Mouse (Mus musculus): ENCODE results near the gene Lrrc10.
"Not testable (repeated sequence)": the region's sequence is repeated elsewhere in the genome, so short reads cannot be mapped to it uniquely, and the experiment has no call there.

Gene Lrrc10

DNA sequence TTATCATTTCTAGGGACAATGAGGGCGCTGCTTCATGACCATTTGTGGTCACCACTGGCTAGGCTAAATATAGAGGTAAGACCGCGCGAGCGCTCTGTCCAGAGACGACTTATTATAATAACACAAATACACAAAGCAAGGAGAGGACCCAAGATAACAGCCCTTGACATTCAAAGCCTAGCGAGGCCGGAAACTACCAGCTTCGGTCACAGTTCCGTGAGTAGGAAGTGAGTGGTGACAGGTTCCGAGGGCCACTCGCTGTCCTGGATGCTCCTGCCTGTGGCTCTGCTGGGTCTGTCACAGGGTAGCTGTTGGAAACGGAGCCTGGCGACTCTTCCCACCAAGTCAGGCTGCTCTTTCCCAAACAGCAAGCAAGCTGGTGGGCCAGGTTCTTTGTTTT lies 2.8 kb upstream of the Lrrc10 start:
- no peak for ATAC-seq (ENCODE audit: insufficient number of reproducible peaks, low FRiP score, low TSS enrichment)

DNA sequence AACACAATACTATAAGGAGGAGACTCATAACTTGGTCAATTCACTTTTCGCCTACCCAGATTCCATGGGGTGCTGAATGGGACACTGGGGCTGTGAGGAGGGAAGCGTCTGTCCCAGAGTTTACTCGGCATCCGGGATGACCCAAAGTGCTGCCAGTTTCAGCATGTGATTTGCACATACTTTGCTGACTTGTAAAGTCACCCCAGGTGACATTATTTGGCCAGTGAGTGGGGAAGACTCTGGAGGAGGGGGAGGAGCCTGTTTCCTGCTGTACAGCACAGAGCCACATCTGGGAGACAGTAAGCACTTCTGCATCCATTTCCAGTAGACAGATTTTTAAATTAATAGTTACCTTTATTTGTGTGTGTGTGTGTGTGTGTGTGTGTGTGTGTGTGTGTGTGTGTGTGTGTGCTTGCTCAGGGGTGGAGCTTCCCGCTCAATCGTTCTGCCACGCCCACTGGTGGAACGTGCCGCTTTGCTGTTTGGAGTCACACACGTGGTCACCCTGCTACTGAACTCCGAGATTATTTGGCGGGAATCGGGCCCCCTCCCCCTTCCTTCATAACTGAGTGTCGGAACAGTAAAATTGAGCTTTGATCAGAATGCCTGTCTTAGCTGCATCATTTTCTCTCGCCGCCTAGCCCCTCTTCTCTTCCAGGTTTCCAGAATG lies 1.5 kb upstream of the Lrrc10 start:
- ATAC-seq (ENCODE audit: insufficient number of reproducible peaks, low FRiP score, low TSS enrichment): not testable (repeated sequence)

DNA sequence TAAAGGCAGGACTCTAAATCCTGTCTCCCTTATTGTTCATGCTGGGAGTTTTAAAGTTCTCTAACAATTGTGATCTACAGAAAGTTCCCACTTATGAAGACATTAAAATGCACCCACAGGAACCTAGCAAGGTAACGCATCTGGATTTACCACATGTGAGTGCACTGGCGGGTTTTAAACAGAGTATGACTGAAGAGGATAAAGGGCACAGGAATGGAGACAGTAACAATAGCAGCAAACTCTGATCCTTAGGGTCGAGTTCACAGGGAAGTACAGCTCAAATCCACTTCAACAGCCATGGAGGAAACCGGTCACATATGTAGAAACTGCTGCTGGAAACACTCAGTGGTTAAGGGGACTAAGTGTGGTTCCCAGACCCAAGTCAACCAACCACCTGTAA lies 4.1 kb downstream of the Lrrc10 start:
- ATAC-seq (ENCODE audit: insufficient number of reproducible peaks, low FRiP score, low TSS enrichment): no peak

DNA sequence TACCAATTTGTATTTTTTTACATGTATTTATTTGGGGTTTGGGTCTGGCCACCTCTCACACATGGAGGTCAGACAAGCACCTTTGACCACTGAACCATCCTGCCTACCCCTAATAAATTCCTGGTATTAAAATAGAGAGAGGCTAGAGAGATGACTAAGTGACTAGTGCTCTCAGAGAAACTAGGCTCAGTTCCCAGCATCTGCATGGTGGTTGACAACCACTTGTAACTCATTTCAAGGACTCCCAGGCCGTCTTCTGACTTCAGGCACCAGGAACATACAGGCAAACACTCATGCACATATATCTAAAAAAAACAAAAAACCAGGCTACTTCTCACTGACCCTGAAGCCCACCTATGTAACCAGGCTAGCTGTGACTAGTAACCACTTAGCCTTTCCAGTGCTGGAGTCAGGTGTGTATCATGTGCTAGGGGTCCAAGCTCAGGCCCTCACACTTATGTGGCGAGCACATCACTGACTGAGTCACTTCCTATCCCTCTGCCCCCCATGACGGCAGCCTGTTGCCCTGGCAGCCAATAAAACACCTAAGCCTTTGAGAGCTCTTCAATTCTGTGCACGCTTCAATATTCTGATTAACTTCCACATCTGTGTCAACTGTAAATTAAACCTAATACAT lies 4.9 kb downstream of the Lrrc10 start:
- ATAC-seq (ENCODE audit: insufficient number of reproducible peaks, low FRiP score, low TSS enrichment): no peak

DNA sequence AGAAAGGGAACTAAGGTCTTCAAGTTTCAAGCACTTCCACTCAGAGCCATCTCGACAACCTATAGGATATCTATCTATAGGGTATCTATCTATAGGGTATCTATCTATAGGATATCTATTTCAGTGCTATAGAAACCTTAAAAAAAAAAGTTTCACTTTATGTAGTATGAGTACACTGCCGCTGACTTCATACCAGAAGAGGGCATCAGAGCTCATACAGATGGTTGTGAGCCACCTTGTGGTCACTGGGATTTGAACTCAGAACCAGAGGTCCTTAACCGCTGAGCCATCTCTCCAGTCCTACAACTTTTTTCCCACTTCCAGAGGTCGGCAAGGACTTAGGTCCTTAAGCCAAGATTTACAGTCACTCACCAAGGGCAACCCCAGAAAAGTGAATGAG lies 10.5 kb downstream of the Lrrc10 start:
- ATAC-seq (ENCODE audit: insufficient number of reproducible peaks, low FRiP score, low TSS enrichment): no peak

DNA sequence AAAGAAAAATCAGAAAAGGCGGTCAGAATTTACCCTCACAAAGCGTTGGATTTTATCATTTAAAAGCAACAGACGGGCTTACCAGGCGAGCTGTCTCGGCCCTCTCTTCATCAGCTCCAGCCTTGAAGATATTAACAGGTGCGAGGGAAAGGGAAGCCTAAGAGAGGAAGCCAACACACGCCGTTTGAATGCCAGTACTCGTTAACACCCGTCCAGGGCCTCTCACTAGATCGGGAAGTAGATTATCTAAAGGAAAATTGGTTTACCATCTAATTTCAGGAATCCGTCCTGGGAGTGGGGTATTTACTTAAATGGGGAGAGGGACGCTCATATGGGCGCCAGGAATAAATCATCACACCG lies 17.7 kb downstream of the Lrrc10 start:
- no peak for ATAC-seq (ENCODE audit: insufficient number of reproducible peaks, low FRiP score, low TSS enrichment)

DNA sequence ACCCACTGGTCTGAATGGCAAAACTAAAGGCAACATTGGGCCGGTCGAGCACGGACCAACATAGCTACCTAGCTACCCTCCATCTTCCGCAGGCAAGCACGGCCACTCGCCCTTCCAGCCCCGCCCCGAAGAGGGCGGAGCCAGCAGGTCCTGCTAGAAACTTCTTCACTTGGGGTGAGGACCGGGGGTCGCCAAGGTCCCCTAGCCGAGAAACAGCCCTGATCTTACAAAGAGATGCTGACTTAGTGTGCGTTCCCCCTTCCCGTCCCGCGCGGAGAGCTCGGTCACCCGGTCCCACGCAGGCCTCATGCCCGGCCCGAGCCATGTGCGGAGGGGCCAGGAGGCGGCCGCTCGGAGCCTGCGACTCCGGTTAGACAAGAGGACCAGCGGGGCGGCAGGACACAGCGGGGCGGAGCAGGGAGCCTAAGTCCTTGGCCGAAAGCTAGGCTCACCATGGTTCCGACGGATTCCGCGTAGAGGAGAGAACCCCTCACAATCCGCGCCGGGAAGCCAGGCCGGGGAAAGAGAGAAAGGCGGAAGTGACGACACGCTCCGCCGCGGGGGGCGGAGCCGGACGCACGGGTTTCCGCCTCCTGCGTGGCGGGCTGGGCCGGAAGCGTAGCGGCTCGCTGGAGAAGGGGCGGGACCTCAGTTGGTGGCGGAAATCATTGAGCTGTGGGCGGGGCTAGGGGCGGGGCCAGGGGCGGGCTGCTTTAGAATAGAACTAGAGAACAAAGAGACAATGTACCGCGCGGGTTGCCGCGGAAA lies 18.3 kb downstream of the Lrrc10 start, which contains the start of gene Cct2:
Cct2 (minus strand) TSS at position 561 of the 768 bp plus-strand sequence.
- peak; percentile 94 for ATAC-seq (ENCODE audit: insufficient number of reproducible peaks, low FRiP score, low TSS enrichment)

DNA sequence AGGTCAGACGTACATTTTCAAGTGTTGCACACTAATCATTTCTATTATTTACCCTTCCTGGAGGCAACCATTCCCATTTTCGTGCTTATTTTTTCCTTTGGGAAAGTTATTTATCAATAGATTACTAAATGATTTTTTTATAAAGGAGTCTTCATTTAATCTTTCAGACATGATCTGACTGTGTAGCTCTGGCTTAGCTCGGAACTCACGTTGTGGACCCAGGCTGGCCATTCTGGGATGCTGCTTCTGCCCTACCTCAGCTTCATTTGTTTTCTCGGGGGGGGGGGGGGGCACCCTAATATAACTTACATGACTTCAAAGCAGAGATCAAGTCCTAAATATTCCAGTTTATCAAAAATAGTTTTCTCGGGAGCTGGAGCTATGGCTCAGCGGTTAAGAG lies 18.9 kb downstream of the Lrrc10 start:
- ATAC-seq (ENCODE audit: insufficient number of reproducible peaks, low FRiP score, low TSS enrichment): no peak

DNA sequence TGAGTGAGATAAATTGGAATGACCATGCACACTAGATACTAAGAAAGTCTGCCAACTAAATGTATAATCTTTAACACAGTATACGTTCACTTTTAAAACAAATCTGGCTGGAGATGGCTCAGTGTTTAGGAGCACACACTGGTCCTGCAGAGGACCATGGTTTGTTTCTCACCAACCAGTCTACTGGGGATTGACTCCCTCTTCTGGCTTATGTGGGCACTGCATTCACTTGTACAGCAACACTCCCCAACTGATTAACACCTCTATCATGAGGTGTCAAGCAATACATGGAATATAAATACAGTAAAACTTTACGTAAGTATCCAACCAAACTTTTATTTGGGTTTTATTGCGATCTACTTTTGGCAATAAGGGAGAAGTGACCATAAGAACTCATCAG lies 24.0 kb downstream of the Lrrc10 start:
- no peak for ATAC-seq (ENCODE audit: insufficient number of reproducible peaks, low FRiP score, low TSS enrichment)

DNA sequence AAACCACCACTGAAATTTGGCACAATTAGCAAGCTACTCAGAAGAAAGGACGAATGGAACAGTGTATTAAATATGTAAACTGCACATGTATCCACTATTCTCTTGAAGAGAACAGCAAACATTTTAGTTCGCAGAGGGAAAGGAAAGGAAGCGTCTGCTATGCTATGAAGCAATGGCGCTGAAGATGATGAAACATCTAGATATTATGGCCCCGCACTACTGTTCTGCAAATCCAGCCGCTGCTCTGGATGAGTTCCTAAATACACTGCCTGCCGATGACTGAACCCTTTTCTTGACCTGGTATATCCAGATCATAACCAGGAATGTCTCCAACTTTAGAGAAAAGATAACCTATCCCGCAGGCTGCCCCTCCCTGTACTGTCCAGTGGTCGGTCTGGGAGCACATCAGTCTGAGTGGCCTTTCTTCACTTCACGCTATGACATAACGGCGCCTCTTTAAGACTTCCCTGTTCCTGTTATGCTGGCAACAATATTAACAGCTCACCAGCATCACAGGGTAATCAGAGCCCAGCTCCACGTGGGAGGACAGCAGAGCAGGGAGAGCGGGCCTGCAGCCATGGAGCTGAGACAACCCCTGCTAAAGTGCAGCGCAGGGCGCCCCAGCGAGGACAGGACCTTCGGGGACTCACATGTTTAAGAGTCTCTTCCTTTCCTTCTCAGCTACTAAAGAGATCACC lies 27.2 kb downstream of the Lrrc10 start:
- no peak for ATAC-seq (ENCODE audit: insufficient number of reproducible peaks, low FRiP score, low TSS enrichment)

DNA sequence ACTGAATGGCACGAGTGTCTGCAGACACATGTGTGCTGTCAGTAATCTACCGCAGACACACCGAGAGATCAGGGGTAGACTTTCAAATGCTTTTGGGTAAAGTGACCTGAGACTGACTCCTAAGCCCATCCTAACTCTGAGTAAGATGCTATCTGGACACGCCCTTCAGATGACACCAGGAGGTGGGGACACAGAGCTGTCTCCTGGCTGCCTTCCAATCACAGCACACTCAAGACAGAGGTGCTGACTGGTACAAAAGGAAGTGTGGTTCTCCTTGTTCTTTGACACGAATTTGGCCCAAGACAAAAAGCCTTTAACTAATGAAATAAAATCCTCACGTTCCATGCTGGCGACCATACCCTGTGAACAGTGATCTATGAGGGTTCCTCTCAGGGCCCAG lies 28.0 kb downstream of the Lrrc10 start:
- no peak for ATAC-seq (ENCODE audit: insufficient number of reproducible peaks, low FRiP score, low TSS enrichment)

DNA sequence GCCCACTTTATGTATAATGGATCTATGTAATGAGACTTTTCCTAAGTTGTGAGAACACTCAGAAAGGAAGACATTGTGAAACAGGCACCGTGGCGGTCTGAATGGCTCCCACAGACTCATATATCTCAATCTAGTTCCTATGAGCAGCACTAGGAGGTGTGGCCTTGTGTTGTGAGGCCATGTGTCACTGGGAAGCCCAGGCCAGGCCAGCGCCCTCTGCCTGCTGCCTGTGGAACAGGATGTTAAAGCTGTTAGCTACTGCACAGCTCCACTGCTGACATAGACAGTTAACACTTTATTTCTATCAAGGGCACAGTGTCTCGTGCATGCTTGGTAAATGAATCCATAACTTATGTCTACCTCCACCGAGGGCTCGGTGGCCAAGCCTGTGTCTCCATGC lies 33.1 kb downstream of the Lrrc10 start:
- peak; percentile 40; the same call in 1 of the 2 replicates for ATAC-seq (ENCODE audit: insufficient number of reproducible peaks, low FRiP score, low TSS enrichment)

DNA sequence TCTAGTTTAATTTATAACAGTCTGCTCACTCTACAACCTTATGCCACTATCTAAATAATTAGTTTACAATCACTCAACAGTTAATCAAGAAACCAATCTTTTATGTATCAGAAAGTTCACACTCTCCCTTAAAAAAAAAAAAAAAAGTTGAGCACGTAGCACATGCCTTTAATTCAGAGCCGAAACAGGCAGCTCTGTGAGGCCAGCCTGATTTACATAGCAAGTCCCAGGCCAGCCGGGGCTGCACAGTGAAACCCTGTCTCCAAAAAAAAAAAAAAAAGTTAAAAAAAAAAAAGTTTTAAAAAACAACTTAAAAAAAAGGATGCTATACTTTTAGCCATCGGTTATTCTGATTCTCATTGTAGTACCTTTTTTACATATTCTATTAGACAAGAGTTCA lies 36.2 kb downstream of the Lrrc10 start:
- ATAC-seq (ENCODE audit: insufficient number of reproducible peaks, low FRiP score, low TSS enrichment): no peak

DNA sequence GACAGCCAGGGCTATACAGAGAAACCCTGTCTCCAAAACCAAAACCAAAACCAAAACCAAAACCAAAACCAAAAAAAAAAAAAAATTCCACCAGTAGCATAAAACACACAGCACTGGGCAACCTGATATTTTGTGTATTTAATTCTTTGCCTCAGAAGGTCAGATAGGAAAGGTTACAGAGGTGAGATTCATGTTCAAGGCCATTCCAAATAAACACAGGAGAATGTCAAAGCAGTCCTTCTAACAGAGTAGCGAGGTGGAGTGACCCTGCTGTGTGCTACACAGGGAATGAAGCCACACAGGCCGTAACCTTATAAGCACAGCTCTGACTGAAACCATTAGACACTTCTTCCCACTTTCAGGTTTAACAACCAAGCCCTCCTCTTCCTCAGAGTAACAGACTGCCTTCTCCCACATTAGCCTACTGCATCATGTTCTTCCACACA lies 36.8 kb downstream of the Lrrc10 start:
- ATAC-seq (ENCODE audit: insufficient number of reproducible peaks, low FRiP score, low TSS enrichment): no peak

DNA sequence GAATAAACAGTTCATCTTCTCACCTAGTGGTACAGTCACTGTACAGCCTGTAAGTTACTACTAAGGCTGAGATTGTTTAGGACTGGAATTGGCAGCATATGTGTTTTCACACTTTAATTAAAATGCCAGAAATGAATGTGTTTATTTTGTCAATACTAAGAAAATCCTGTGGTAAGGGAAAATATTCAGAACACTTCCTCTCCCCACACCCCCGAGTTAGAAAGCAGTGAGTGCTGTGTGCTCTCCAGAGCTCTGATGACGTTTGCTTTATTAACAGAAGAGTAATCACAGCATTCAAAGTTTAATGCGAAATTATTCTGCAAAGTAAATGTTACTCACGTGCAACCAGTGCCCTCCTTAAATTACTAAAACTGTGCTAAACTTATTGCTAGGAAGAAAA lies 44.5 kb downstream of the Lrrc10 start:
- no peak for ATAC-seq (ENCODE audit: insufficient number of reproducible peaks, low FRiP score, low TSS enrichment)

DNA sequence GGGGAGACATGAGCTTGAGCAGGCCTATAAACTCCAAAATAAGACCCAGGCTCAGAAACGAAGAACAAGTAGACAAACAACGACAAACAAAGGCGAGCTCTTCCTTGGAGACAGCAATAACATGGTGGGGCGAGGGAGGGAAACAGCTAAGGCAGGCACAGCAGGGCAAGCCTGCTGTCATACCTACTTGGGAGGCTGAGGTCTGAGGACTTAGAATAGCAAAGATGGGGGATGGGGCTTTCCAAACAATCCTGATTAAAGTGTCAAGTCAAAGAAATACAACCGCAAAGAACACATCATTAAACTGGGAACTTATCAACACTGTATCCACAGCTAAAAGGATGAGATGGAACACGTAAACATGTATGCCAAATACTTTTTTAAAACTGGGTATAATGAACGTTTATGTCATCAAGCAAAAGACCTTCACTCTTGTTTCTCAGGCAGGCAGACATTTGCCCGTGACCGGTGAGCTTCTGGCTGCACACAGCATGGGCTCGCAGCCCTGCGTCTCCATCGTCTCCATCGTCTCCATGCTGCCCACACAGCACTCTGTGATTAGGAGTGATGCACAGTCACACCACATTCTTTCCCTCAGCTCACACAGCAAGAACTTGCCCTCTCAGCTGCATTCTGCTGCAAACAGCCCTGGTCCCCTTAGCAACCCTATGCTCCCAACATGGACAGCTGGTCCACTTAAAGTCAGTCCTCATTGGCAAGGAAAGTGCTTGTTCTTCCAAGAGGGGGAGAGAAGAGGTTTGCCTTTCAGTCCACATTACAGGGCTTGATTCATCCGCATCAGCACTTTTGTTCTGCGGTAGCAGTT lies 49.6 kb downstream of the Lrrc10 start:
- ATAC-seq (ENCODE audit: insufficient number of reproducible peaks, low FRiP score, low TSS enrichment): peak; percentile 74

DNA sequence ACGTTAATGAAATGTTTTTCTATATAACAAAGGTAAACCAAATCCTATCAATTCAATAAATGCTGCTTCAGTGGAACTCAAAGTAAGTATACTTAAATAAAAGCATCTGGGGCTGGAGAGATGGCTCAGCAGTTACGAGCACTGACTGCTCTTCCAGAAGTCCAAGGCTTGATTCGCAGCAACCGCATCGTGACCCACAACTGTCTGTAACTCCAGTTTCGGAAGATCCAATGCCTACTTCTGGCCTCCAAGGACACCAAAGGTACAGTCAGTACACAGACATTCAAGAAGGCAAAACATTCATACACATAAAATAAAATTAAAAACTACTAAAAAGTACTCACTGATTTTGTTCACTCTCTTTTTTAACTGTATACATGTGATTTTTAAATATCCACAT lies 51.0 kb downstream of the Lrrc10 start:
- no peak for ATAC-seq (ENCODE audit: insufficient number of reproducible peaks, low FRiP score, low TSS enrichment)

Data from cerebellum, adult (tissue).